Mouse (Mus musculus): Measurements from ENCODE around the gene Ptpra.

Ptpra gene

DNA sequence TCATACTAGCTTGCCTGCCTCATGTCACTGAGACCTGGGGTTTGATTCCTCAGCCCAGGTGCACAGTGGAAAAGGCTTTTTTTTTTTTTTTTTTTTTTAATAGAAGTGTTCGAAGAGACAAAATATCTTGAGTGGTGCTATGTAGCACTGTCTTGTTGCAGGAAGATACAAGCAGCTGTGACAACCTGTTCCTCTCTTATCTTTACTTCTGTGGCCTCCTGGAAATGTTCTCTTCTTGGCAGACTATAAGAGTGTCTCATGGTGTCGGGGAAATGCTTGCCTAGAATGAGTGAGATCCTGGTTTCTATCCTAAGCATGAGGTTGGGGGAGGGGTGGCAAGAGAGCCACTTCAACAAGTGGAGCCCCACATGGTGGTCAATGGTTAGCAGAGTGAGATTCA lies 138.3 kb downstream of the Ptpra start:
- ChIA-PET POLR2A (interaction anchor here in 1 of 4 experiments (0.7 to 3.0 kb wide), 4 partner anchors 9 to 640 kb away, joined by 3 to 12 read pairs (median 4); no protein-coding TSS in a partner anchor), CTCF (interaction anchor here in 1 of 4 experiments (0.7 to 1.6 kb wide), 2 partner anchors 9 to 803 kb away, joined by 3 to 6 read pairs; no protein-coding TSS in a partner anchor)

DNA sequence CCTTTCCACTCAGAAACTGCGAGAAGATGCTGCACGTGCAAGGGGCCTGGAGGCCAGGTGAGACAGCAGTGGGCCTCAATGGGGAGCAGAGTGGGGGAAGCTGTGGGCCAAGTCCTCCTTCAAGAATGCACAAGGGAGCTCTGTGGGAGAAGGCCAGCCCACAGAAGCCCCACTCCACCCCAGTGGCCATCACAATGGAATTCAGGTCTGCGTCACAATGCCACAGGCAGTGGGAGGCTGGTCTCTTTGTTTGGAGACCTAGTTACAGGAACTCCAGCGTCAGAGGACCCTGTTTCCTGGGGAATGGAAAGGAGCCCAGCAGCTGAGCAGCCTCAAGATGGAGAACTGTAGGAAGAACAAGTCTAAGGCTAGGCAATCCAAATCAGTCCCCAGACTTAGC lies 139.1 kb downstream of the Ptpra start:
- ChIA-PET CTCF (interaction anchor here in 1 of 4 experiments (1.5 kb wide), 1 partner anchor 26 kb away, joined by 3 read pairs; the partner anchor contains the start of gene Mrps26), POLR2A (interaction anchor here in 2 of 4 experiments (0.8 to 3.0 kb wide), 4 partner anchors 8 to 161 kb away, joined by 3 to 12 read pairs (median 4); no protein-coding TSS in a partner anchor)

DNA sequence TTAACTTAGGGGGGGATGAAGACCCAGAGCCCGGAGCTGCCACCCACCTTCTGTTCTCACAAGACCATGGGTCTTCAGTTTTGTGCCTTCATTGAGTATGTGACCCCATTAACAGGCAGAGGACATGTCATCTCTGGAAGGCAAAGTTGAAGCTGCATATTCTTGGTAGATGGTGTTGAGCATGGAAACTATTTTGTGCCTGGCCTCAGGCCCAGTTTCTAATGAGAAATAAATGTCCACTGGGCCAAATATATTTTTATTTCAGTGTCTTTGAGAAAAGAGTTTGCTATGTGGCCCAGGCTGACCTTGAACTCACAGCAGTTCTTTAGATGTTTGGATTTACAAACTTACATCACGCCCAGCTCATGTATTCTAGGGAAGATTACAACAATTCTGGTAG lies 139.7 kb downstream of the Ptpra start:
- CTCF ChIA-PET = interaction anchor here in 1 of 4 experiments (1.5 kb wide), 1 partner anchor 27 kb away, joined by 3 read pairs; the partner anchor contains the start of gene Mrps26
- POLR2A ChIA-PET = interaction anchor here in 2 of 4 experiments (0.8 to 1.3 kb wide), 3 partner anchors 9 to 160 kb away, joined by 3 to 4 read pairs (median 3); no protein-coding TSS in a partner anchor

DNA sequence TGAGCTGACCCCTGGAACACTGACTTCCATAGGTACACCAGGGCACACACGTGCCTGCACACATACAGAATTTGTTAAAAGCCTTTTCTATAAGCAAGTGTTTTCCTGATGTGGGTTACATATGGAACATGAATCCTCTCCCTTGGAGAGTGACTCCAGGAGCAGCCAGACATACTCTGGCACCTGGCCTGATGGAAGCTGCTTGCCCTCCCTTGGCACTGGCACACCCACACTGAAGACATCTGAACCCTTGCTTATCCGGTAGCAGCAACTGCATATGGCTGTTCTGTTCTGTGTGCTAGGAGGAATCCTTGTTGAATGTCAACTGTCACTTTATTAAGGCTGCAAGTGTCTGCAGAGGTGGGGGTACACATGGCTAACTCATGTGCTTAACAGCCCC lies 140.9 kb downstream of the Ptpra start:
- ChIA-PET POLR2A (no interaction called here), CTCF (no interaction called here)

DNA sequence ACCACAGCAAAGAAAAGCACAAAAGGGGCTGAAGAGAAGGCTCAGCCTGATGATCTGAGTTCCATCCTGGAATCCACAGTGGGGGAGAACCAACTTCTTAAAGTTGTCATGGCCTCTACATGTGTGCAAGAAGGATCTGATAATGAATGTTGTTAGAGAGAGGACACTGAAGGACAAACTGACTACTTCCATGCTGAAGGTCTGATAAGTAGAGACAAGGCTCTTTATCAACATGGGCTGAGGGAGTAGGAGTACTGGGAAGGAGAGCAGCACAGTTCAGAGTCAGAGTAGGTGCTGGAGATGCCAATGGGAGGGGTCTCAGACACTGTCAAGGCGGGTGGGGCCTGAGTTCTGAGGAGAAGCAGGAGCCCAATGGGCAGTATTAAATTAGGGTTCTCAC lies 145.5 kb downstream of the Ptpra start:
- CTCF ChIA-PET = interaction anchor here in 1 of 4 experiments (0.6 kb wide), 1 partner anchor 481 kb away, joined by 3 read pairs; no protein-coding TSS in a partner anchor
- POLR2A ChIA-PET = interaction anchor here in 1 of 4 experiments (0.7 to 0.8 kb wide), 2 partner anchors 28 to 576 kb away, joined by 3 to 16 read pairs; no protein-coding TSS in a partner anchor

DNA sequence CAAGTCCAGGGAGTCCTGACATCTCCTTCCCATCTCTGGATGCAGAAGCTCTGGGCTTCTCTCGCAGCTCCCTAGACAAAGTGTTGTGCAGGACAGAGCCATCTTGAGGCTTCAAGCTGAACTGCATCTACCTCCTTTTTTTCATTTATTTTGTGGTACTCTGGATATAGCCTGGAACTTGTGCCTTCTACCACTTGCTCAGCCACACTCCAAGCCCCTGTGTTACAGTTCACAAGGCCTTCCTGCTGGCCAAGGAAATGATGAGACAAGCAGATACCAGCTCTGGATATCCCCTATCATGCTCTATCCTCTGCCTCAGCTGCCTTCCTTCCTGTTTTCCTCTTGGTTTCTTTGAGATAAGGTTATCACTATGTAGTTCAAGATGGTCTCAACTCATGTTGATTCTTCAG lies 147.5 kb downstream of the Ptpra start:
- ChIA-PET CTCF (interaction anchor here (0.5 to 1.7 kb wide), 37 partner anchors 9 to 353 kb away, joined by 3 to 10 read pairs (median 4); partner anchors contain the start of genes Mrps26 (in 3 of the 4), Avp (in 1 of the 4), Ddrgk1 (in 1 of the 4) and Lzts3 (in 1 of the 4)), POLR2A (interaction anchor here in 2 of 4 experiments (0.6 to 2.3 kb wide), 9 partner anchors 10 to 67 kb away, joined by 3 to 12 read pairs (median 3); partner anchors contain the start of genes Ddrgk1 (in 1 of the 2) and Mrps26 (in 1 of the 2))

DNA sequence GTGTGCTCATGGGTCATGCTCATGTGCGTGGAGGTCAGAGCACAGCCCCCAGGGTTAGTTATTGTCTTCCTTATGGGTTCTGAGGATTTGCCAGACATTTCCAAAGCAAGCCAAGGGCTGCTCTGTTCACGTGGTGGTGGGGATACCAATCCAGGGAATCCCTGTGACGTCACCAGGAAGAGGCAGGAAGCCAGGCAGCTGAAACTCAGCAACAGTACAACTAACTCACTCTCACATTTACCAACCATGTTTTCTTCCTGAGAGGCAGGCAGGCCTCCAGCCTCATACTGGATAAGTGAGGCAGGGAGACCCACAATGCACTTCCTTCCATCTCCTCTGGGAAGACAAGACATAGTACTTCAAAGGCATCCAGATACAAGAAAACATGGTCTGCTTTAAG lies 148.3 kb downstream of the Ptpra start:
- ChIA-PET POLR2A (interaction anchor here in 1 of 4 experiments (0.9 to 2.3 kb wide), 3 partner anchors 9 to 10 kb away, joined by 3 to 12 read pairs (median 3); no protein-coding TSS in a partner anchor), CTCF (interaction anchor here in 2 of 4 experiments (0.6 to 1.7 kb wide), 4 partner anchors 10 to 209 kb away, joined by 4 to 7 read pairs (median 6); partner anchors contain the start of gene Mrps26 (in 1 of the 2))

DNA sequence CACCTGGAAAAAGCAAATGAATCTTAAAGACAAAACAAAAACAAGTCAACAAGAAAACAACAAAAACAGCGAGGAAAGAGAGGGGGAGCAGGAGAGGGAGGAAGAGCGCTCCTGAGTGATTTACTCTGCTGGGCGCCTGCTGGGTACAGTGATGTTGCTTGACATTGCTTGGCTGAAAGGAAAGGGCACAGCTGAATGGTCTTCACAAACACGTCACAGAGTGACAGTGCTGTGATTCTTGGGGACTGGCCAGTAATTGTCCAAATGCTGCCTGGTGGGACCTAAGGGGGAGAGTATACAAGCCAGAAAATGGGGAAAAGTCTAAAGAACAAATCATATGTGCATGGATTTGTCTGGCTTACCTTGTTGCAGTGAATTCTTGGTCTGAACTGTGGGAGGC lies 152.1 kb downstream of the Ptpra start:
- ChIA-PET POLR2A (no interaction called here), CTCF (no interaction called here)
